Mouse (Mus musculus): Measurements from ENCODE around the gene Gm14435.
"Not testable (repeated sequence)": the region's sequence is repeated elsewhere in the genome, so short reads cannot be mapped to it uniquely, and the experiment has no call there.

The Gm14435 gene

DNA sequence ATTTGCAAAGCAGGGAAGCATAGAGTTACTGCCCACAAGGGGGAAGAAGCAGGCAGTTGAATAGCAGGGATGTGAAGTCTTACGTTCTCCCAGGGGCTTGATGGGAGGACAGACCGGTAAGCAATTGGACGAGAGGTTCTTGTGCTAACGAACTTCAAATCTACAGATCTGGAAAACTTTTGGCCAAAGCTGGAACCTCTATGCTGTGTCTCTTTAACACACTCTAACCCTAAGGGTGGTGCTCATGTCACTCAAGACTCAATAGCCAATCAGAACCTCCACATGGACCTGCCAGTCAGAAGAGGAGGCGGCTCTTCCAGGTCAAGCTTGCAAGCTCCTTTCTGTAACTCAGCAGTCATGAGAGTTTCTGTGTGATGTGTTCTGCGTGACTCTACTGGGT is at the start of gene Gm14435:
Gm14435 (plus strand) TSS at position 301 of the 400 bp plus-strand sequence.
- not testable (repeated sequence) for DNase-seq
